Comparison of ENCODE assay signal across 22 mouse cellular contexts in genomic region chr2:148144816-148145215, GRCm38 (mm10).
A peak's percentile ranks its signal among the peaks of the same experiment; 100 is the strongest.
DNase-seq lines count a peak whose midpoint lies in the region; ATAC-seq and TF ChIP-seq lines count a peak whose summit lies in the region.
"Had no signal": no experiment of that assay in that cellular context is flagged by ENCODE, and none has a peak within 500 bp of the region (broad histone marks: within the 10 kb centered on the region; RNA-seq: fewer than 3 reads in every experiment).

No protein-coding gene starts in this region.

- peak overlapping the region; percentile 26 for H3K27ac ChIP-seq in heart, adult 2 months
- no peak overlapping the region for H3K27ac ChIP-seq in kidney, adult 2 months (ENCODE audit: insufficient read depth, low read depth, low read length)
- H3K27ac ChIP-seq in kidney, embryonic 14.5 days (ENCODE audit: low read depth, low read length): no peak overlapping the region
- H3K27ac ChIP-seq: embryonic facial prominence, embryonic 15.5 days; forebrain, embryonic 10.5 days; heart, embryonic 15.5 days; hindbrain, embryonic 12.5 days had no signal

- H3K9me3 ChIP-seq in kidney, embryonic 14.5 days (ENCODE audit: control insufficient read depth, low read length): no peaks in the 10 kb centered on the region
- H3K9me3 ChIP-seq: embryonic facial prominence, embryonic 15.5 days; forebrain, embryonic 10.5 days; heart, embryonic 15.5 days; hindbrain, embryonic 12.5 days had no signal

- H3K4me2 ChIP-seq in kidney, embryonic 14.5 days (replicated peaks; ENCODE audit: low read depth, low read length): no peak overlapping the region
- H3K4me2 ChIP-seq: embryonic facial prominence, embryonic 15.5 days; heart, embryonic 11.5 days; heart, embryonic 15.5 days; hindbrain, embryonic 12.5 days had no signal

- H3K9ac ChIP-seq in heart, adult 2 months (ENCODE audit: low read depth, low read length): no peak overlapping the region
- no peak overlapping the region for H3K9ac ChIP-seq in kidney, embryonic 14.5 days (ENCODE audit: low read depth, low read length)
- H3K9ac ChIP-seq: embryonic facial prominence, embryonic 15.5 days; heart, embryonic 15.5 days; hindbrain, embryonic 12.5 days had no signal

- no peak for TF ChIP-seq POLR2A in heart, adult 2 months (IDR thresholded peaks at IDR 0.05; ENCODE audit: insufficient read depth, low read depth, low read length)
- no peak for TF ChIP-seq POLR2A in kidney, adult 2 months (IDR thresholded peaks at IDR 0.05; ENCODE audit: low read depth, low read length)

- TF ChIP-seq EP300 in heart, adult 2 months (IDR thresholded peaks at IDR 0.05; ENCODE audit: insufficient read depth, low read depth, low read length): no peak

- H3K27me3 ChIP-seq in heart, adult 2 months (ENCODE audit: control insufficient read depth, insufficient read depth, low read length): no peaks in the 10 kb centered on the region
- no peaks in the 10 kb centered on the region for H3K27me3 ChIP-seq in kidney, adult 2 months (replicated peaks; ENCODE audit: control insufficient read depth, insufficient read depth, low read length)
- H3K27me3 ChIP-seq in kidney, embryonic 14.5 days (ENCODE audit: control insufficient read depth, insufficient read depth, low read length): no peaks in the 10 kb centered on the region
- H3K27me3 ChIP-seq: embryonic facial prominence, embryonic 15.5 days; heart, embryonic 15.5 days; hindbrain, embryonic 12.5 days had no signal

- no peak overlapping the region for H3K4me3 ChIP-seq in heart, adult 2 months
- H3K4me3 ChIP-seq in kidney, adult 2 months (ENCODE audit: insufficient read depth, low read depth, low read length): no peak overlapping the region
- H3K4me3 ChIP-seq in kidney, embryonic 14.5 days (ENCODE audit: low read length): no peak overlapping the region
- H3K4me3 ChIP-seq: embryonic facial prominence, embryonic 15.5 days; erythroblast, embryonic 14.5 days; forebrain, embryonic 10.5 days; heart, embryonic 15.5 days; hindbrain, embryonic 12.5 days had no signal

- H3K79me2 ChIP-seq in heart, adult 2 months (replicated peaks; ENCODE audit: control insufficient read depth, insufficient read depth, low read length): no peaks in the 10 kb centered on the region

- peaks cover 9% of the 10 kb centered on the region for H3K4me1 ChIP-seq in heart, adult 2 months (ENCODE audit: control insufficient read depth, insufficient read depth, low read length)
- no peaks in the 10 kb centered on the region for H3K4me1 ChIP-seq in kidney, adult 2 months (ENCODE audit: control insufficient read depth, insufficient read depth, low read length)
- H3K4me1 ChIP-seq in kidney, embryonic 14.5 days (ENCODE audit: control insufficient read depth, insufficient read depth, low read length): no peaks in the 10 kb centered on the region
- H3K4me1 ChIP-seq: embryonic facial prominence, embryonic 15.5 days; forebrain, embryonic 10.5 days; heart, embryonic 15.5 days; hindbrain, embryonic 12.5 days had no signal

- peaks cover 7% of the 10 kb centered on the region for H3K36me3 ChIP-seq in heart, adult 2 months (ENCODE audit: control insufficient read depth, insufficient read depth, low read length)
- no peaks in the 10 kb centered on the region for H3K36me3 ChIP-seq in kidney, adult 2 months (ENCODE audit: control insufficient read depth, insufficient read depth, low read length)
- no peaks in the 10 kb centered on the region for H3K36me3 ChIP-seq in kidney, embryonic 14.5 days (ENCODE audit: control insufficient read depth, insufficient read depth, low read length)
- H3K36me3 ChIP-seq: embryonic facial prominence, embryonic 15.5 days; forebrain, embryonic 10.5 days; heart, embryonic 15.5 days; hindbrain, embryonic 12.5 days had no signal

- 10% methylated on average over 1 of the region's 1 CpGs for WGBS in heart, adult 2 months
- 40% methylated on average over 1 of the region's 1 CpGs for WGBS in kidney, adult 2 months
- WGBS in kidney, embryonic 14.5 days: 35% methylated on average over 1 of the region's 1 CpGs

- intact Hi-C loops in heart, adult 2 months (cut with DNase I): loop anchor here (5.0 kb wide), 3 partner anchors 132 to 262 kb away; partner anchors contain the start of gene Thbd
- intact Hi-C loops in heart, postnatal 25 days (cut with DNase I): loop anchor here (5.0 kb wide), 1 partner anchor 132 kb away; no protein-coding TSS in a partner anchor

- peak in 1 of 2 experiments; percentile 22 for DNase-seq in heart, adult 2 months
- no peak for DNase-seq in heart, postnatal 25 days (ENCODE audit: low spot score)
- DNase-seq in kidney, adult 2 months: peak; percentile 63
- DNase-seq in lung, adult 18-20 months: peak; percentile 6 to 29
- DNase-seq in lung, postnatal 25 days (ENCODE audit: low spot score): no peak
- DNase-seq: adrenal gland, adult 8-10 months; cerebellum, adult 11 months; cerebellum, adult 8-10 months; cerebellum, postnatal 14 days; embryo, embryonic 11 days; gastrocnemius, postnatal 10 days; heart, postnatal 36 days had no signal

- no peak for ATAC-seq in kidney, embryonic 14.5 days (ENCODE audit: low FRiP score, low TSS enrichment)
- ATAC-seq: forebrain, embryonic 14.5 days; hindbrain, embryonic 16.5 days; inflammation-experienced regulatory T-cells, adult 6 months had no signal

- TF ChIP-seq CTCF in heart, adult 2 months (IDR thresholded peaks at IDR 0.05): no peak
- no peak for TF ChIP-seq CTCF in kidney, adult 2 months (conservative IDR thresholded peaks at IDR 0.05; ENCODE audit: insufficient read depth, insufficient read length, low read depth, low read length)

Comparison
In these comparisons a context has a peak if more than half of its experiments do, and no peak if none do; other contexts are left out.
1. DNase-seq: peak in kidney, adult 2 months (single experiment) and lung, adult 18-20 months (2 of 2); none in heart, postnatal 25 days (single experiment) and lung, postnatal 25 days (single experiment).